Mouse (Mus musculus): ENCODE data around the gene Avpr1a.

- TF ChIP-seq GATA1 (IDR thresholded peaks at IDR 0.05; ENCODE audit: borderline replicate concordance, low read length) (no peak), FLI1 (IDR thresholded peaks at IDR 0.05; ENCODE audit: low read length) (no peak)
These were observed 46.0 kb upstream of the Avpr1a start for GRCm38 (mm10) chr10:122402270-122402669.

All from megakaryocyte, embryonic 14.5 days (primary cell).